Mouse (Mus musculus) stomach, postnatal 0 days (tissue): ENCODE measurements around the gene Foxd4.

ENCODE experiments used
- CTCF ChIP-seq: IDR thresholded peaks from 2 replicates; pipeline ENCODE4 v1.5.1; 2016; ENCODE audit warnings: antibody characterized with exemption, low read depth, mild to moderate bottlenecking, moderate library complexity
- EP300 ChIP-seq: optimal IDR thresholded peaks from 2 replicates; pipeline ENCODE3; 2016; ENCODE audit warnings: antibody characterized with exemption

- no peak for TF ChIP-seq CTCF
- no peak for TF ChIP-seq EP300
These were observed 19.8 kb downstream of the Foxd4 start for GRCm38 (mm10) chr19:24881237-24881636.
